Mouse (Mus musculus): Measurements from ENCODE around the gene Sun3. TPM values are rescaled to one million over a fixed set of nuclear protein-coding genes. Genes with fewer than 3 reads are reported as not detected.

Gene Sun3
- total and polyA plus RNA-seq, 3 experiments: not detected

DNA sequence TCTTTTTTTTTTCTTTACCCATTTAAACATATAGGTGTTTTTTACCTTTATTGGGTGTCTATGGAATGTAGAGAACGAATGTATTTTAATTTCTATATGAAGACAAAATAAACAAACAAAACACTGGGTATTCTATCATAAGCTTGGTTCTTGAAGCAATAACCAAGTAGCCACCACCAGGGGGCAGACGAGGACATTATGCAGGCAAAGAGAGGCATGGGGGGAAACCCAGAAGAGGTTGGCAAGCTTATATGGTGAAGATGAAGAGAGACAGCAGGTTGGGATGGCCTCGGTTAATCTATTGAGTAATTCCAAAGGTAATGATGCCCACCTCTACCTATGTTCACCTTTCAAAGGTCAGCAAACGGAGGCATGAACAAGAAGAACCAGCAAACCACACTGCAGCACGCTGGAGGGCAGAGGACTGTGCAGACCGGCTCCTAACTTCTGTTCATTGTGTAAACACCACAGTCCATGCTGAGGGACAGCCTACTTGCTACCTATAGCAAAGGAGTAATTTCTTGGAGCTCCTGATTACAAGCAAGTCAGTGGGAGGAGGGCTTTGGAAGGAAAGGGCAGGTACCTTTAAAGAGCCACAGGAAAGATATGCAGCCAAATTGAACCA is 65.4 kb downstream of the Sun3 start:
- DNase-seq: peak; percentile 59

GRCm38 (mm10) chr11:8978154-8978553 is 70.6 kb downstream of the Sun3 start:
- no peak for DNase-seq

DNA sequence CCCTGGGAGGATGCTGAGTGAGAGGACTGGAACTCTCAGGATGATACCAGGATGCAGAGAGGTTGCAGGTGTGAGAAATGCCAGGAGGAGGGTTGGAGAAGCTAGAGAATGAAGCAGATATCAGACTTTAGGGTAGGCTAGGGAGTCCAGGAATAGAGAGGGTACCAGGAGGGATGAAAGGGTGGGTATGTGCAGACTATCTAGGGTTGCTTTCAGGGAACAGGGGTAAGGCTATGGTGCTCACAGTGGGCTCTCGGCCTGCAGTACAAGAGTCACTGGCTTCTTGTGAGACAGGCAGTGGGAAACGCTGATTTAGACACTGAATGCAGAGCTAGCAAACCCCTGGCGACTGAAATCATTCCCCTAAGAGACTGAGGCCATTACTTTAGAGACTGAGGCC is 75.6 kb downstream of the Sun3 start, which contains the start of gene Pkd1l1:
Gene Pkd1l1, minus strand, starts transcription at position 101 of the 400 bp plus-strand sequence.
- no peak for DNase-seq

DNA sequence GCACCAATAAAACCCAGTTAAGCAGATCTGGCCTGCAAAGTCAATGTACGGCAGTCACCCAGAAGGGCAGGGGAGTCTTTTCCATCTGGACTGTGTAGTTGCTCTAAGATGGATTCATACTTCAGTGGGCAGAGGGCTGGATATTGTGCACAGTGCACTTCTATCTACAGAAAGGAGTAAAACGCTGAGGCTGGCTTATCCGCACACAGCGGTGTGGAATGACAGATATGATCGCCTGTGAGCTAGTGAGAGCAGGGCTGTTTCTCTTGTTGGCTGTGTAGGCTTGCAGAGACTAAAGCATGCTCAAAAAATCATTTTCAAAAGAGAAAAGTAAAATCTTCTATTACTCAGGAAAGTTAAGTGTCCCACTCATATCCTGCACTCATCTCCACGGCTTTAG is 76.7 kb downstream of the Sun3 start:
- no peak for DNase-seq

- DNase-seq: no peak
These were observed 78.3 kb downstream of the Sun3 start for GRCm38 (mm10) chr11:8970509-8970908.

- DNase-seq: no peak
These were observed 80.7 kb downstream of the Sun3 start for GRCm38 (mm10) chr11:8968094-8968493.

Other genes starting within 250 kb of the Sun3 start
- gene Pkd1l1, start 75.7 kb downstream of the Sun3 start, total RNA-seq (2021): under 1 TPM in 1 of 2 experiments, not detected in 1; 0.03 TPM
- 0.02 and 0.07 TPM in 2 replicates for gene Pkd1l1, start 75.7 kb downstream of the Sun3 start, polyA plus RNA-seq (2012; rRNA removed)
- gene Hus1, start 37.8 kb downstream of the Sun3 start, total RNA-seq (2021): 1 to 10 TPM; 7.7 to 8.4 TPM
- gene Hus1, start 37.8 kb downstream of the Sun3 start, polyA plus RNA-seq (2012; rRNA removed): 3.3 and 4.0 TPM in 2 replicates
- under 1 TPM; 0.12 to 0.24 TPM for gene Gm11992, start 397 bp downstream of the Sun3 start, total RNA-seq (2021)
- gene Gm11992, start 397 bp downstream of the Sun3 start, polyA plus RNA-seq (2012; rRNA removed): 0.48 and 0.49 TPM in 2 replicates
- 1 to 10 TPM; 7.5 to 8.6 TPM for gene Upp1, start 69.1 kb upstream of the Sun3 start, total RNA-seq (2021)
- gene Upp1, start 69.1 kb upstream of the Sun3 start, polyA plus RNA-seq (2012; rRNA removed): 7.0 and 7.3 TPM in 2 replicates
- under 1 TPM; 0.06 to 0.07 TPM for gene Abca13, start 143.0 kb upstream of the Sun3 start, total RNA-seq (2021)
- not detected in 2 replicates for gene Abca13, start 143.0 kb upstream of the Sun3 start, polyA plus RNA-seq (2012; rRNA removed)

Data from adrenal gland, adult 2 months (tissue).